23 mouse cellular contexts compared by ENCODE assay signal in genomic region chr10:75521643-75522042, GRCm38 (mm10). TPM values are rescaled to one million over a fixed set of nuclear protein-coding genes. Genes with fewer than 3 reads are reported as not detected.
"Had no signal": no experiment of that assay in that cellular context is flagged by ENCODE, and none has a peak within 500 bp of the region (broad histone marks: within the 10 kb centered on the region; RNA-seq: fewer than 3 reads in every experiment).

No protein-coding gene starts in this region.

- H3K27ac ChIP-seq: heart, adult 2 months; heart, embryonic 13.5 days; heart, embryonic 15.5 days; hindbrain, embryonic 13.5 days; hindbrain, embryonic 15.5 days; hindbrain, postnatal 0 days; kidney, postnatal 0 days; limb, embryonic 13.5 days; limb, embryonic 15.5 days; liver, embryonic 13.5 days; liver, embryonic 15.5 days had no signal

- ATAC-seq: hindbrain, postnatal 0 days; intestine, embryonic 16.5 days had no signal

- DNase-seq: gastrocnemius, postnatal 14 days; gastrocnemius, postnatal 36 days; heart, adult 2 months; heart, postnatal 14 days; heart, postnatal 36 days; kidney, adult 11 months; kidney, postnatal 25 days; layer of hippocampus, adult 9-11 months; layer of hippocampus, postnatal 36 days; left cerebral cortex, postnatal 4 days; liver, embryonic 13.5 days had no signal

- H3K9me3 ChIP-seq: heart, embryonic 13.5 days; heart, embryonic 15.5 days; hindbrain, embryonic 13.5 days; hindbrain, embryonic 15.5 days; limb, embryonic 13.5 days; limb, embryonic 15.5 days; liver, embryonic 13.5 days; liver, embryonic 15.5 days had no signal

- H3K27me3 ChIP-seq: heart, embryonic 13.5 days; heart, embryonic 15.5 days; hindbrain, embryonic 13.5 days; hindbrain, embryonic 15.5 days; limb, embryonic 13.5 days; limb, embryonic 15.5 days; liver, embryonic 13.5 days; liver, embryonic 15.5 days had no signal

- H3K9ac ChIP-seq: heart, embryonic 13.5 days; heart, embryonic 15.5 days; hindbrain, embryonic 13.5 days; hindbrain, embryonic 15.5 days; limb, embryonic 13.5 days; limb, embryonic 15.5 days; liver, embryonic 13.5 days; liver, embryonic 15.5 days had no signal

- H3K4me3 ChIP-seq: heart, adult 2 months; heart, embryonic 13.5 days; heart, embryonic 15.5 days; hindbrain, embryonic 13.5 days; hindbrain, embryonic 15.5 days; limb, embryonic 13.5 days; limb, embryonic 15.5 days; liver, embryonic 13.5 days; liver, embryonic 15.5 days had no signal

- H3K4me2 ChIP-seq: heart, embryonic 11.5 days; heart, embryonic 13.5 days; heart, embryonic 15.5 days; hindbrain, embryonic 13.5 days; hindbrain, embryonic 15.5 days; limb, embryonic 13.5 days; limb, embryonic 15.5 days; liver, embryonic 11.5 days; liver, embryonic 13.5 days; liver, embryonic 15.5 days had no signal

RNA-seq across cellular contexts. Expression of gene Ggt1, which starts 39.8 kb away (rescaled TPM):
- polyA plus RNA-seq: heart, adult 2 months had no signal
